Mouse (Mus musculus): Measurements from ENCODE around the gene Man1b1. TPM values are rescaled to one million over a fixed set of nuclear protein-coding genes. Genes with fewer than 3 reads are reported as not detected.

Gene Man1b1
- polyA plus RNA-seq (2014; fragmentation: Illumina TruSeq; extraction: RNeasy Lipid Tissue Mini Kit (QIAGEN cat#74804); ENCODE audit: low read depth, low replicate concordance) = 44.1 TPM

DNA sequence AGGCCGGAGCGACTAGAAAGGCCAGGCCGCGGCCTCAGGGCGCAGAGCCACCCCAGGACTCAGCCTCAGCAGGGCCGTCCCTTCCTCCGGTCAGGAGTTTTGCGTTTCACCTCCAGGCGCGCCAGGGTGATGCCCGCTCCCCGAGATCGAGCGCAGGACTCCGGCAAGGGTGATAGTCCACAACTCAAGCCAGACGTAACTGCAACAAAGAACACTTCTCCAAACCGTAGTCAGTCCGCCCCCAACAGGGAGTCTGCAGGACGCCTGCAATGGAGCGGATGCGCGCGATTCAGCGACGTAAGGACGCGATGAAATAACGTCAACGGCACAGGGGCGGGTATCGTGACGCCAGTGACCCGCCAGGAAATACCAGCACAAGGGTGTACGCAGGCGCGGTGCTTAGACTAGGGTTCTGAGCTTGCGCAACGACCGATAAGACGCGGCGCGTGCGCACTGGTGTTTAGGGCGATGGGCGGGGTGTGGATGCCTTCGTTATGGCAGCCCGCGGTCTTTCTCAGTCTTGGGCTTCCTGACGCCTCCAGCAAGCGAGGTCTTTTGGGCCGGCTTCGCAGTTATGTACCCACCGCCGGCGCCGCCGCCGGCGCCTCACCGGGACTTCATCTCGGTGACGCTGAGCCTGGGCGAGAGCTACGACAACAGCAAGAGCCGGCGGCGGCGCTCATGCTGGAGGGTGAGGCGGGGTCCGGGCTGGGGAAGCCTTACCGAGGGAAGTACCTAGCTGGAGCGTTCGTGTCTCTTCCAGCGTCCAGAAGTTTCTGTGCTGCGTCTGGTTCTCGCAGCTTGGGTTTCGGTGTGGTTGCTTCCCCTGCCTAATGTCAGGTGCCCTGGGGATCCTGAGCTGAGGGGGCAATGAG lies at the start of gene Man1b1:
TSS of gene Man1b1 (plus strand) at position 53 of the 875 bp plus-strand sequence.

DNA sequence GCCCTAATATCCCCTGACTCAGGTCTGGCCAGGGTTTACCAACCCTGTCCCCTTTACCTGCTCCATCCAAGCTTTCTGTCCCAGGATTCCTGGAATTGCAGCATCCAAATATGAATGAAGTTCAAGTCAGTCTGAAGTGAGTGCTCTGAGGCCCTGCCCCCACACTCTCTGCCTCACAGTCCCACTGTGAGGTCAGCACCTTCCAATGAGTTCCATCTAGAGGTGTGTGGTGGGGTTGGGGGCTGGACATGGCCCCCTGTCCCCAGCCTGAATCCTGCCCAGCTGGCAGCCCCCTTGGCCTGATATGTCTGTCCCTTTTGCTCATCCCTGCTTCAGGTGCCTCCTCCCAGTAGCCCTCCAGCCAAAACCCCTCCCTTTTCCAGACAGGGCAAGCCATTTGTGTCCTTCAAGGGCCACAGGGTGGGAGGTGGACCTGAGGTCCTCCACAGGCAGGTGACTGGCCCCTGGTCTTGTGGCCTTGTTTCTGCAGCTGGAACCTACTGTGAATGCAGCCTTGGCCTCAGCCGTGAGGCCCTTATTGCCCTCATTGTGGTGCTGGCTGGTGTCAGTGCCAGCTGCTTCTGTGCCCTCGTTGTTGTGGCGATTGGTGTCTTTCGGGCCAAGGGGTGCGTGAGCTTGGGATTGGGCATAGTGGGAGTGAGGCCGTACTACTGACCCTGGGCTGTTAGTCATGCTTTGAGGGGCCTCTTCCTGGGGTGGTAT lies 44.0 kb upstream of the Man1b1 start, which contains the start of gene Tmem210:
TSS of gene Tmem210 (plus strand) at position 219 of the 723 bp plus-strand sequence.

DNA sequence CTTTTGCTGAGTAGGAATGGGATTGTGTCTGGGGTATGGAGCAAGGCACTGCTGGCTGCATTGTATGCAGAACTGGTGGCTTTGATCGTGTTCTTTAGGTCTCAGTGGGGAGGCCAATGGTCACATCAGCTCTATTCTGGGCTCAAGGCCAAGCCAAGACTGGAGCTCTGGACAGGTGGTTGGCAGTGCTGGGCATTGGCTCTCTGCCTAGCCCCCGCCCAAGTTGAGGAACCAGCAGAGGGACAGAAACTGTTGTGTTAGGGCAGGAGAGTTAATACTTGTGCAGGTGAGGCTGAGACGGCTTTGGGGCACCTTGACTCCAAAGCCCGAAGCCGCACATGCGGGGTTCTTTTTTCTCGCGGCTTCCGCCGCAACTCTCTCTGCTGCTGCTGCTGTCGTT lies 42.5 kb upstream of the Man1b1 start, which contains the start of gene Lrrc26:
TSS of gene Lrrc26 (plus strand) at position 265 of the 400 bp plus-strand sequence.

DNA sequence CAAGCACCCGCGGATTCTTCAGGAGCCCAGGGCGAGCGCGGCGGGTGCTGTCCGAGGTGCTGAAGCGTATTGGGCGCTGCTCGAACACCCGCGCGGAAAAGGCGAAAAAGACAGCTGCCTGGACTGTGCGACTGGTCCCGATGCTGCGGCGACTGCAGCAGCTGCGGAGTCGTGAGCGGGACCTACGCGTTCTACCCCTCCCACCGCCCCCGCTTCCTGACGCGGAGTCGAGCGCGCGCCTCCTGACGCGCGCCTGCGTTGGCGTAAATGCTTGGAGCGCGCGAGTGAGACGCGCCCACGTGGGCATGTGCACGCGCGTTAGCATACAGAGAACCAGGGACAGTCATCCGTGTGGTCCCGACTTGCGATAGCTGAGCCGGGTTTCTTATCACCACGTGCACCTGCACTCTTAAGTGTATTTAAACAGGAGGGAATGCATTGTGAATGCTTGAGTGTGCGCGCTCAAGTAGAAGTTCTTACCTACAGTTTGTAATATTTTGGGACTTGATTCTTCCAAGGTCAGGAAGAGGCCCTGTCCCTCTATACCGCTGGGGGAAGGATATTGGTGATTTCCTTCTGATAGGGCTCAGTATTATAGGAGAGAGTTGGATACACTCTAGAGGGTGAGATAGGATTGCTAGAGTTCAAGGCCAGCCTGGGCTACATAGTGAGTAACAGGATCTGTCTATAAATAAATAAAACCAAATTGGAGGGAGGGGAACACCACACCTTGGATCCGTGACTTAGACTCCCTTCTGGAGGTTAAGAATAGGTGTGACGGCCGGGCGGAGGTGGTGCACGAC lies 13.0 kb upstream of the Man1b1 start, which contains the start of gene Grin1:
TSS of gene Grin1 (minus strand) at position 217 of the 803 bp plus-strand sequence.

DNA sequence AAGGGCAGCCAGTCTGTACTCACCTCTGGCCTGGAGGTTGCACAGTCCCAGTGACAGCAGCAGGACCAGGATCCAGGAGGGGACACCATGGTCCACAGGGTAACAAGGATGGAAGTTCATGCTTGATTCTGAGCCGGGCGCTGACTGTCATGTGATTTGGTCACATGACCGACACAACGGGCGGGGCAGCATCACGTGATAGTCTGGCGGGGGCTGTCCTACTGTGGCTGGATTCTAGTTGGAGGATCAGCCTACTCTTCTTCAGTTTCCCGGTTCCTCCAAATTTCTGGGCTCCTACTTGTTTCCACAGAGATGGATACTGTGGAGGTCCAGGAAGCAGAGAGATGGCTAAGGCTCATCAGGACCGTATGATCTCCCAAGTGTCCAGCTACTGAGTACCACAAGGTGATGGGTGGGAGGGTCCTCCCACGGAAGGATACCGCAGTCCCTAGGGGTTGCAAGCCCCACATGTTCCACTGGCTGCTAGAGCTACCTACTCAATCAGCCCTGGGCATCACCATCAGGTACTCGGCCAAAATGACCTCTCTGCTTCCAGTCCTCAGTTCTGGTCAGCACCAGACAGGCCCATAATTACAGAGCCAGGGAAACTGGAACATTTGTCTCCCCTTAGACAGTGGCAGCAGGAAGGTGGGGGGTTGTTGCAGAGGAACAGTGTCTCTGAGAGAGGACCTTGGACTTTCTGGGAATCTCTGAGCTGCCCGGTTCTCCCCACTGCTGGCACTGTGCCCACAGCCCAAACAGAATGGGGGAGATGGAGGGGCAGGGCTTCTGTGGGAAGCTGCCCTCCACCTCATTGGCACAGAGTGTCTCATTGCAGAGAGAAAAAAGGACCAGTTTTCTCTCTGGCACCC lies 24.3 kb downstream of the Man1b1 start, which contains the start of gene Dpp7:
TSS of gene Dpp7 (minus strand) at position 152 of the 872 bp plus-strand sequence.

DNA sequence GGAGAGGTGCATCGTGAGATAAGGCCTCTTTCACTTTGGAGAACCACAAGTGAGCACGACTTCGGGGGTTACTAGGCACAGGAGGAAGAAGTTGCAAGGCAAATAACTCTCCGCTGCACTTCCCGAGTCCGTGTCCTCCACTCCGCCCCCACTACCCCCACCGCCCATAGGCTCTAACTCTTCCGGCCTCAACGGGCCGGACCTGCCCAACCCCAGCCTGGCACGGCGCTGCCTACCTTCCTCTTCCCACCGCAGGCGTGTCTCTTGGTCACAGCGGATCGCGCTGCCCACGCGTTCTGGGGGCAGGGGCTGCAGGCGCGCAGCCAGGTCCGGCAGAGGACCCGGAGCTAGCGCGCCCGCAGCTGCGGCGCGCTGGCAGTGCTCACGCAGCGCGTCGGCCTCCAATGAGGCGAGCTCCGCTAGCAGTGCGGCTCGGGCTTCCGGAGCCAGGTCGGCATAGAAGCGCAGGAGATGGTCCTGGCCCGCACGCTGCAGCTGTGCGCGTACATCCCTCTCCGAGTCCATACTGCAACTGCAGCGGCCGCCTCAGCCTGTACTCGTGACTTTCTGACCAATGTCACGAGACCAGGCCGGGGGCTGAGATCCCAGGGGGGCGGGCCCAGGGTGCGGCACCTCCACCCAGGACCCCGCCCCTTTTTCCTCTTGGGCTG lies 33.1 kb downstream of the Man1b1 start, which contains the start of gene Uap1l1:
TSS of gene Uap1l1 (minus strand) at position 592 of the 671 bp plus-strand sequence.

DNA sequence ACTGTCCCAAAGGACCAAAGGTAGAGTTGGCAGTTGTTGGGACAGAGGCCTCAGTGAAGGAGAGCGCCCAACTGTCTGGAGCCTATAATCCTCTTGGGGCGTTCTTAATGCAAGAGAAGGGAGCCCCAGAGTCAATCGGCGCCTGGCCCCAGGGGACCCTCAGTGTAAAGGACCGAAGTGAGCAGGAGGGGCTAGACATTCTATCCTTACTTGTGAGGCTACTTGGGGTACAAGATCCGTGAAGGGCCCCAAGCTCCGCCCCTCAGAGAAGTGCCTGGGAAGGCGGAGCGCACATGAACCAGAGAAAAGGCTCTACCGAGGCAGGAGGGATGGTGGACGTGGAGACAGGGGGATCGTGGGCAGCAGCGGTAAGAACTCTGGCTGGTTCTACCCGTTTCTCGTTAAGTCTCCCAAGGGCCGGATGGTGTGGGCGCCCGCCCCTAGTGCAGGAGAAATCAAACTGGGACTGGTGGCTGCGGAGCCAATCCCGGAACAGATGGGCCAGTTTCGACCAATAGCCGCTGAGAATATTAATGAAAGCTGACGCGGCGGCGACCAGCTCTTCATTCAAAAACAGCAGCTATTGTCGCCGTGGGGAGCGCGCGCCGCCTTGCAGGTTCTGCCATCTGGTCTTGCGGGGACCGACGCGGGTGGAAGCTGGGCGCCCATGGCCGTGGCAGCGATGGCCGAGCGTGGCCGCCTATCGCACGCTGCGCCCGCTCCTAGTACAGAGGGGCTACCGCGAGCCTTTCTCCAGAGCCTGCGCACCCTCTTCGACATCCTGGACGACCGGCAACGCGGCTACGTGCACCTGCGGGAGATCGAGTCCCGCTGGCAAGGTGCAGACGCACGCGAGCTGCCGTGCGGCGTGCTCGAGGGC lies 39.9 kb downstream of the Man1b1 start, which contains the start of gene Sapcd2:
TSS of gene Sapcd2 (plus strand) at position 558 of the 880 bp plus-strand sequence.

DNA sequence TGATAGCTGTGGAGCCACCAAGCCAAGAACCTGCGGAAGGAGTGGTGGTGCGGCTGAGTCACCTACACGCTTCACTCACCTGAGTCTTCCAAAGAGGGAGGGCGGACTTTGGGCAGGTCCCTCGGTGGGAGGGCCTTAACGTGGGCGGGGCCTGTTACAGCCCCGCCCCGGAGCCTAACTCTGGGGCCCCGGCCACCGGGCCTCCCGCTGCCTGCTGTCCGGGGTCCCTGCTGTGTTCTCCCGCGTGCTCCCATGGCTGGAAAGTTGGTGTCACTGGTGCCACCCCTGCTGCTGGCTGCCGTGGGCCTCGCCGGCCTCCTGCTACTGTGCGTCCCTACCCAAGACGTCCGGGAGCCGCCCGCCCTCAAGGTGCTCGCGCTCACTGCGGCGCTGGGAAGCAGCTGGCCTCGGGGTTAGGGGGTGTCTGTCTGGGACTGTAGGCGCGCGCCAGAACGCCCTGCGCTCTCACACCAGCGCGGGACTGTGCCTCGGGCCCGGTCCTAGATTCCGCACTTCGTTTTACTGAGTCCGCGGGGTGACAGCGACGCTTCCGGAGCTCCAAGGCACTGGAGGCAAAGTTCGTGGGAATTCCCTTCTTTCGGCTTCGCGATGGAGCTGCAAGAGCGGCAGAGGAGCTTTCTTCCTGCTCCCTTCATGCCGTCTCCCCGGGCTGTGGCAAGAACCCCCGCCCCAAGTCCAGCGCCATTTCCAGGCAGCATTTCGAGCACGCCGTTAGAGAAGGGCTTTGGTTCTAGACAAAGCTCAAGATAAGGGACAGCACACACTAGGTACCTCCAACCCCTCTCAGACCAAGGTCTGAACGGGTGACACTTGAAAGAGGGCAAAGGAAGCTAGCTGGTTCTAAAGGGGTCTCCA lies 63.8 kb downstream of the Man1b1 start, which contains the start of gene Entpd2:
TSS of gene Entpd2 (plus strand) at position 154 of the 876 bp plus-strand sequence.

DNA sequence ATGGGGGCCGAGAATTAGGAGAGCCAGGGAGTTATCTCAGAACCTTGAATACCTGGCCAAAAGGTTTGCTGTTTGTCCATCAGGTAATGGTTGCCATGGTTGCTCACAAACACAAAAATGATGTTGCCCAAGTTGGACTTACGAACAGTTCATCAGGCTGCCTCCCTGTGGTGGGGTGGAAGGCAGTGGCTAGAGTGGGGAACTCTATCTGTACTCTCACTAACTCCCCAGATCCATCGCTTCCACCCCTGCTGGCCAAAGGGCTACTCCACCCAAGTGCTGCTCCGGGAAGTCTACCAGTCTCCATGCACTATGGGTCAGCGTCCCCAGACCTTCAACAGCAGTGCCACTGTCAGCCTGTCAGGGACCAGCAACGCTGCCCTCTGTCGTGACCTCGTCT lies 66.9 kb downstream of the Man1b1 start, which contains the start of gene Npdc1:
TSS of gene Npdc1 (plus strand) at position 301 of the 400 bp plus-strand sequence.

Other genes starting within 250 kb of the Man1b1 start
- 0.26 TPM for gene Noxa1, start 237.2 kb upstream of the Man1b1 start, polyA plus RNA-seq (2014; fragmentation: Illumina TruSeq; extraction: RNeasy Lipid Tissue Mini Kit (QIAGEN cat#74804); ENCODE audit: low read depth, low replicate concordance)
- gene Nrarp, start 151.6 kb upstream of the Man1b1 start, polyA plus RNA-seq (2014; fragmentation: Illumina TruSeq; extraction: RNeasy Lipid Tissue Mini Kit (QIAGEN cat#74804); ENCODE audit: low read depth, low replicate concordance) = 6.2 TPM
- 24.7 TPM for gene Tor4a, start 135.5 kb upstream of the Man1b1 start, polyA plus RNA-seq (2014; fragmentation: Illumina TruSeq; extraction: RNeasy Lipid Tissue Mini Kit (QIAGEN cat#74804); ENCODE audit: low read depth, low replicate concordance)
- gene Nelfb, start 120.8 kb upstream of the Man1b1 start, polyA plus RNA-seq (2014; fragmentation: Illumina TruSeq; extraction: RNeasy Lipid Tissue Mini Kit (QIAGEN cat#74804); ENCODE audit: low read depth, low replicate concordance) = 43.3 TPM
- gene Stpg3, start 117.7 kb upstream of the Man1b1 start, polyA plus RNA-seq (2014; fragmentation: Illumina TruSeq; extraction: RNeasy Lipid Tissue Mini Kit (QIAGEN cat#74804); ENCODE audit: low read depth, low replicate concordance) = 1.8 TPM
- gene Fam166a, start 113.6 kb upstream of the Man1b1 start, polyA plus RNA-seq (2014; fragmentation: Illumina TruSeq; extraction: RNeasy Lipid Tissue Mini Kit (QIAGEN cat#74804); ENCODE audit: low read depth, low replicate concordance) = 6.7 TPM
- 224 TPM for gene Tubb4b, start 107.6 kb upstream of the Man1b1 start, polyA plus RNA-seq (2014; fragmentation: Illumina TruSeq; extraction: RNeasy Lipid Tissue Mini Kit (QIAGEN cat#74804); ENCODE audit: low read depth, low replicate concordance)
- not detected for gene Slc34a3, start 98.0 kb upstream of the Man1b1 start, polyA plus RNA-seq (2014; fragmentation: Illumina TruSeq; extraction: RNeasy Lipid Tissue Mini Kit (QIAGEN cat#74804); ENCODE audit: low read depth, low replicate concordance)
- gene Rnf224, start 95.6 kb upstream of the Man1b1 start, polyA plus RNA-seq (2014; fragmentation: Illumina TruSeq; extraction: RNeasy Lipid Tissue Mini Kit (QIAGEN cat#74804); ENCODE audit: low read depth, low replicate concordance) = not detected
- gene Rnf208, start 90.1 kb upstream of the Man1b1 start, polyA plus RNA-seq (2014; fragmentation: Illumina TruSeq; extraction: RNeasy Lipid Tissue Mini Kit (QIAGEN cat#74804); ENCODE audit: low read depth, low replicate concordance) = 6.8 TPM
- gene Cysrt1, start 89.9 kb upstream of the Man1b1 start, polyA plus RNA-seq (2014; fragmentation: Illumina TruSeq; extraction: RNeasy Lipid Tissue Mini Kit (QIAGEN cat#74804); ENCODE audit: low read depth, low replicate concordance) = 0.38 TPM
- 13.6 TPM for gene AL732309.1, start 85.5 kb upstream of the Man1b1 start, polyA plus RNA-seq (2014; fragmentation: Illumina TruSeq; extraction: RNeasy Lipid Tissue Mini Kit (QIAGEN cat#74804); ENCODE audit: low read depth, low replicate concordance)
- 27.6 TPM for gene Tmem203, start 76.9 kb upstream of the Man1b1 start, polyA plus RNA-seq (2014; fragmentation: Illumina TruSeq; extraction: RNeasy Lipid Tissue Mini Kit (QIAGEN cat#74804); ENCODE audit: low read depth, low replicate concordance)
- gene Tprn, start 69.7 kb upstream of the Man1b1 start, polyA plus RNA-seq (2014; fragmentation: Illumina TruSeq; extraction: RNeasy Lipid Tissue Mini Kit (QIAGEN cat#74804); ENCODE audit: low read depth, low replicate concordance) = 11.7 TPM
- 57.4 TPM for gene Ssna1, start 59.9 kb upstream of the Man1b1 start, polyA plus RNA-seq (2014; fragmentation: Illumina TruSeq; extraction: RNeasy Lipid Tissue Mini Kit (QIAGEN cat#74804); ENCODE audit: low read depth, low replicate concordance)
- gene Anapc2, start 59.9 kb upstream of the Man1b1 start, polyA plus RNA-seq (2014; fragmentation: Illumina TruSeq; extraction: RNeasy Lipid Tissue Mini Kit (QIAGEN cat#74804); ENCODE audit: low read depth, low replicate concordance) = 70.9 TPM
- gene Tmem210, start 44.2 kb upstream of the Man1b1 start, polyA plus RNA-seq (2014; fragmentation: Illumina TruSeq; extraction: RNeasy Lipid Tissue Mini Kit (QIAGEN cat#74804); ENCODE audit: low read depth, low replicate concordance) = 2.1 TPM
- 2.9 TPM for gene Lrrc26, start 42.4 kb upstream of the Man1b1 start, polyA plus RNA-seq (2014; fragmentation: Illumina TruSeq; extraction: RNeasy Lipid Tissue Mini Kit (QIAGEN cat#74804); ENCODE audit: low read depth, low replicate concordance)
- gene Grin1, start 13.2 kb upstream of the Man1b1 start, polyA plus RNA-seq (2014; fragmentation: Illumina TruSeq; extraction: RNeasy Lipid Tissue Mini Kit (QIAGEN cat#74804); ENCODE audit: low read depth, low replicate concordance) = not detected
- gene Dpp7, start 24.0 kb downstream of the Man1b1 start, polyA plus RNA-seq (2014; fragmentation: Illumina TruSeq; extraction: RNeasy Lipid Tissue Mini Kit (QIAGEN cat#74804); ENCODE audit: low read depth, low replicate concordance) = 15.5 TPM
- gene Uap1l1, start 33.3 kb downstream of the Man1b1 start, polyA plus RNA-seq (2014; fragmentation: Illumina TruSeq; extraction: RNeasy Lipid Tissue Mini Kit (QIAGEN cat#74804); ENCODE audit: low read depth, low replicate concordance) = 26.4 TPM
- 1.5 TPM for gene Sapcd2, start 40.0 kb downstream of the Man1b1 start, polyA plus RNA-seq (2014; fragmentation: Illumina TruSeq; extraction: RNeasy Lipid Tissue Mini Kit (QIAGEN cat#74804); ENCODE audit: low read depth, low replicate concordance)
- gene Entpd2, start 63.5 kb downstream of the Man1b1 start, polyA plus RNA-seq (2014; fragmentation: Illumina TruSeq; extraction: RNeasy Lipid Tissue Mini Kit (QIAGEN cat#74804); ENCODE audit: low read depth, low replicate concordance) = 47.9 TPM
- gene Npdc1, start 67.0 kb downstream of the Man1b1 start, polyA plus RNA-seq (2014; fragmentation: Illumina TruSeq; extraction: RNeasy Lipid Tissue Mini Kit (QIAGEN cat#74804); ENCODE audit: low read depth, low replicate concordance) = 94.7 TPM
- 0.61 TPM for gene Fut7, start 90.9 kb downstream of the Man1b1 start, polyA plus RNA-seq (2014; fragmentation: Illumina TruSeq; extraction: RNeasy Lipid Tissue Mini Kit (QIAGEN cat#74804); ENCODE audit: low read depth, low replicate concordance)
- 204 TPM for gene Abca2, start 96.4 kb downstream of the Man1b1 start, polyA plus RNA-seq (2014; fragmentation: Illumina TruSeq; extraction: RNeasy Lipid Tissue Mini Kit (QIAGEN cat#74804); ENCODE audit: low read depth, low replicate concordance)
- 34.4 TPM for gene Clic3, start 124.5 kb downstream of the Man1b1 start, polyA plus RNA-seq (2014; fragmentation: Illumina TruSeq; extraction: RNeasy Lipid Tissue Mini Kit (QIAGEN cat#74804); ENCODE audit: low read depth, low replicate concordance)
- gene Paxx, start 128.8 kb downstream of the Man1b1 start, polyA plus RNA-seq (2014; fragmentation: Illumina TruSeq; extraction: RNeasy Lipid Tissue Mini Kit (QIAGEN cat#74804); ENCODE audit: low read depth, low replicate concordance) = 79.8 TPM
- gene Ptgds, start 137.7 kb downstream of the Man1b1 start, polyA plus RNA-seq (2014; fragmentation: Illumina TruSeq; extraction: RNeasy Lipid Tissue Mini Kit (QIAGEN cat#74804); ENCODE audit: low read depth, low replicate concordance) = 1,188 TPM
- gene Lcn12, start 161.6 kb downstream of the Man1b1 start, polyA plus RNA-seq (2014; fragmentation: Illumina TruSeq; extraction: RNeasy Lipid Tissue Mini Kit (QIAGEN cat#74804); ENCODE audit: low read depth, low replicate concordance) = 383 TPM
- 74.6 TPM for gene Fbxw5, start 168.4 kb downstream of the Man1b1 start, polyA plus RNA-seq (2014; fragmentation: Illumina TruSeq; extraction: RNeasy Lipid Tissue Mini Kit (QIAGEN cat#74804); ENCODE audit: low read depth, low replicate concordance)
- 7.2 TPM for gene C8g, start 169.4 kb downstream of the Man1b1 start, polyA plus RNA-seq (2014; fragmentation: Illumina TruSeq; extraction: RNeasy Lipid Tissue Mini Kit (QIAGEN cat#74804); ENCODE audit: low read depth, low replicate concordance)
- 15.6 TPM for gene Traf2, start 214.6 kb downstream of the Man1b1 start, polyA plus RNA-seq (2014; fragmentation: Illumina TruSeq; extraction: RNeasy Lipid Tissue Mini Kit (QIAGEN cat#74804); ENCODE audit: low read depth, low replicate concordance)
- 250 TPM for gene Edf1, start 225.5 kb downstream of the Man1b1 start, polyA plus RNA-seq (2014; fragmentation: Illumina TruSeq; extraction: RNeasy Lipid Tissue Mini Kit (QIAGEN cat#74804); ENCODE audit: low read depth, low replicate concordance)
- gene Mamdc4, start 242.5 kb downstream of the Man1b1 start, polyA plus RNA-seq (2014; fragmentation: Illumina TruSeq; extraction: RNeasy Lipid Tissue Mini Kit (QIAGEN cat#74804); ENCODE audit: low read depth, low replicate concordance) = 1.1 TPM
- 65.3 TPM for gene Phpt1, start 242.9 kb downstream of the Man1b1 start, polyA plus RNA-seq (2014; fragmentation: Illumina TruSeq; extraction: RNeasy Lipid Tissue Mini Kit (QIAGEN cat#74804); ENCODE audit: low read depth, low replicate concordance)
- 1.7 TPM for gene Ajm1, start 249.4 kb downstream of the Man1b1 start, polyA plus RNA-seq (2014; fragmentation: Illumina TruSeq; extraction: RNeasy Lipid Tissue Mini Kit (QIAGEN cat#74804); ENCODE audit: low read depth, low replicate concordance)

Data from adipose tissue, adult 10 weeks (tissue).